Mouse (Mus musculus) frontal cortex, adult 2 months (tissue): ENCODE data around the gene Abcc12. TPM values are rescaled to one million over a fixed set of nuclear protein-coding genes. Genes with fewer than 3 reads are reported as not detected.
A peak's percentile ranks its signal among the peaks of the same experiment; 100 is the strongest.

Experiments used
- DNase-seq, 2 experiments: peaks; one replicate each; pipeline ENCODE4 v3.0.0; 2022; ENCODE audit warnings: low spot score in 1 of 2; ENCODE audit errors: extremely low spot score in 1 of 2
- polyA plus RNA-seq: library from polyadenylated mRNA; depleted of rRNA; stranded (reverse); fragments of >200 nt; gene quantifications from 2 replicates; pipeline ENCODE4 v1.2.3, GENCODE M21; 2012; rRNA removed

Gene Abcc12
- 0.36 and 1.1 TPM in 2 replicates for polyA plus RNA-seq

GRCm38 (mm10) chr8:86580458-86580857 is at the start of gene Abcc12:
Abcc12 (minus strand) TSS chr8:86580686.
- DNase-seq: no peak

- DNase-seq: no peak
Observed at GRCm38 (mm10) chr8:86630212-86630611, 49.7 kb upstream of the Abcc12 start.

GRCm38 (mm10) chr8:86624915-86625314 is 44.4 kb upstream of the Abcc12 start:
- DNase-seq: no peak

GRCm38 (mm10) chr8:86623911-86624731 is 43.6 kb upstream of the Abcc12 start, which contains the start of gene Lonp2:
Lonp2 (plus strand) TSS chr8:86624043.
- DNase-seq: peak; percentile 94 to 97

GRCm38 (mm10) chr8:86623551-86623910 is 43.0 kb upstream of the Abcc12 start:
- DNase-seq: no peak

- DNase-seq: no peak
Observed at GRCm38 (mm10) chr8:86617759-86618387, 37.4 kb upstream of the Abcc12 start.

- no peak for DNase-seq
Observed at GRCm38 (mm10) chr8:86615095-86615769, 34.7 kb upstream of the Abcc12 start.

- DNase-seq: no peak
Observed at GRCm38 (mm10) chr8:86613798-86614197, 33.3 kb upstream of the Abcc12 start.

- no peak for DNase-seq
Observed at GRCm38 (mm10) chr8:86604676-86605075, 24.2 kb upstream of the Abcc12 start.

- no peak for DNase-seq
Observed at GRCm38 (mm10) chr8:86603174-86603573, 22.7 kb upstream of the Abcc12 start.

GRCm38 (mm10) chr8:86600311-86600710 is 19.8 kb upstream of the Abcc12 start:
- no peak for DNase-seq

GRCm38 (mm10) chr8:86599299-86599698 is 18.8 kb upstream of the Abcc12 start:
- no peak for DNase-seq

GRCm38 (mm10) chr8:86597681-86598080 is 17.2 kb upstream of the Abcc12 start:
- no peak for DNase-seq

- DNase-seq: no peak
Observed at GRCm38 (mm10) chr8:86595671-86596070, 15.2 kb upstream of the Abcc12 start.

GRCm38 (mm10) chr8:86594159-86594796 is 13.8 kb upstream of the Abcc12 start:
- DNase-seq: no peak

- no peak for DNase-seq
Observed at GRCm38 (mm10) chr8:86593099-86593498, 12.6 kb upstream of the Abcc12 start.

GRCm38 (mm10) chr8:86588338-86588737 is 7.9 kb upstream of the Abcc12 start:
- no peak for DNase-seq

- no peak for DNase-seq
Observed at GRCm38 (mm10) chr8:86586642-86587041, 6.2 kb upstream of the Abcc12 start.

- DNase-seq: no peak
Observed at GRCm38 (mm10) chr8:86586058-86586457, 5.6 kb upstream of the Abcc12 start.

- peak; percentile 69 to 86 for DNase-seq
Observed at GRCm38 (mm10) chr8:86585532-86585931, 5.0 kb upstream of the Abcc12 start.

GRCm38 (mm10) chr8:86585118-86585517 is 4.6 kb upstream of the Abcc12 start:
- peak; percentile 73 to 95 for DNase-seq
